Mouse (Mus musculus): ENCODE measurements around the gene Btf3.

The Btf3 gene

DNA sequence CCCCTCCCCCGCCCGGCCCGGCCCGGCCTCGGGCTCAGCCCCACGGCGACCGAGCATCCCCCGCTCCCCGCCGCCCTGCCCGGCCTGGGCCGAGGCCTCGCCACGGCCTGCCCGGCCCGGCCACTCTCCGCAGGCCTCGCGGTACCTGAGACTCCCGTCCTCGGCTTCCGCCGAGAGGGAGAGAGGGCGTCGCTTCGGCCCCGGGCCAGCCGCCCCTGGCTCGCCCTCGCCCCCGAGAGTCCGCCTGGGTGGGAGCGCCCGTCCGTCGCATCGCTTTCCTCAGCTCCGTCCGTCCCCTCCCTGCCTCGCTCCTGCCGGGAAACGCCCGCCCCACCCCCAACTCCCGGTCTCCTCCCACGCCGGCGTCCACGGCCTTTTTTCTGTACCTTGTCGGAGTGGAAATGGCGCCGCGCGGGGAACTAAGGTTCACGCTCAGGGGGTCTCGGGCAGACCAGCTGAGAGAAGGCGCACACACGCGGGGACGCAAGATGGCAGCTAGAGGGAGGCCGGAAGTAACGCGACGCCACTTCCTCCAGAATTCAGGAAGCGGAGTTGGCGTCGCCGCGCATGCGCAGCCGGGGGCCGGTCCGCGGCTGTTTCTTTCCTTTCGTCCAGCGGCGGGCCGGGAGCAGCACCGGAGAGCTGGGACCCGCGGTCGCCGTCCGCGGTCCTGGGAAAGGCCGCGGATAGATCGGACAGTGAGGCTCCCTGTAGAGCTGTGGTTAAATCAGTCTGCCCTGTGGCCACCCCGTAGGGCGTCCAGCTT lies at the start of gene Btf3:
Gene Btf3, minus strand, starts transcription at position 527 of the 766 bp plus-strand sequence.
- in situ Hi-C loops (cut with MboI), result no loop called here

- in situ Hi-C loops (cut with MboI), result no loop called here
Measured at GRCm38 (mm10) chr13:98365766-98366421, 49.1 kb upstream of the Btf3 start.

- in situ Hi-C loops (cut with MboI), result no loop called here
Measured at GRCm38 (mm10) chr13:98365081-98365480, 48.3 kb upstream of the Btf3 start.

- in situ Hi-C loops (cut with MboI), result no loop called here
Measured at GRCm38 (mm10) chr13:98363046-98363445, 46.2 kb upstream of the Btf3 start.

DNA sequence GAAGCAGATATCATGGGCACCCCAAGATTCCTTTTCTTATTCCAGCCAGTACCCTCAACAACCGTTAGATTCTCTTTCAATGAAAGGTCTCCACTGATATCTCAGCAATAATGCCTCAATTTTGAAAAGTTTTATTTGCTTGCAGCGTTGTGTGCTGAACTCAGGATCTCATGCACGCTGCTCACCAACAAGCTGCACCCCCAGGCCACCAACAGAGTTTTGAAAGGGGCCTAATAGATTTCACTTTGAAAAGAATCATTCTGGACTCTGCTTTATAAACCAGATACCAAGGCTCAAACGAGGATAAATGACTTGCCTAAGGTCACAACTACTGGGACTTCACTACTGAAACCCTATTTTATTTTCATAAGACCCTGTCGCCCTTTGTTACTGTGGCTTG lies 44.4 kb upstream of the Btf3 start:
- in situ Hi-C loops (cut with MboI), result no loop called here

- in situ Hi-C loops (cut with MboI), result no loop called here
Measured at GRCm38 (mm10) chr13:98360391-98360790, 43.6 kb upstream of the Btf3 start.

DNA sequence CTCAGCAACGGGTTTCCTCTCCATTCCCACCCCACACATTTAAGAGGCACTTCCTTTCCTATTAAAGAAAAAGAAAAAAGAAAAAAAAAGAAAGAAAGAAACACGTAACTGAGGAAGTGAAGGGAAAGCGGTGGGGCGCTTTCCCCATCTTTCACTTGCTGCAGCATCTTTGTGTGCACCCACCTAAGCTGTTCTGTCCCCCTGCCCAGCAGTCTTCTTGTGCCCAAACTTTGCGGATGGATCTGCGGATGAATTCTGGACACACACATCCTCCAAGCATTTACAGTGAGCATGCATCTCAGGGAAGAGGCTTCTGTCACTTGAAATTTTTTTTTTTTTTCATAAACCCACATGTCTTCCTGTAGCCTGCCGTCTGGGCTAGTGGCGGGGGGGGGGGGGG lies 42.5 kb upstream of the Btf3 start:
- in situ Hi-C loops (cut with MboI), result no loop called here

GRCm38 (mm10) chr13:98358424-98359181 lies 41.8 kb upstream of the Btf3 start:
- in situ Hi-C loops (cut with MboI), result no loop called here

DNA sequence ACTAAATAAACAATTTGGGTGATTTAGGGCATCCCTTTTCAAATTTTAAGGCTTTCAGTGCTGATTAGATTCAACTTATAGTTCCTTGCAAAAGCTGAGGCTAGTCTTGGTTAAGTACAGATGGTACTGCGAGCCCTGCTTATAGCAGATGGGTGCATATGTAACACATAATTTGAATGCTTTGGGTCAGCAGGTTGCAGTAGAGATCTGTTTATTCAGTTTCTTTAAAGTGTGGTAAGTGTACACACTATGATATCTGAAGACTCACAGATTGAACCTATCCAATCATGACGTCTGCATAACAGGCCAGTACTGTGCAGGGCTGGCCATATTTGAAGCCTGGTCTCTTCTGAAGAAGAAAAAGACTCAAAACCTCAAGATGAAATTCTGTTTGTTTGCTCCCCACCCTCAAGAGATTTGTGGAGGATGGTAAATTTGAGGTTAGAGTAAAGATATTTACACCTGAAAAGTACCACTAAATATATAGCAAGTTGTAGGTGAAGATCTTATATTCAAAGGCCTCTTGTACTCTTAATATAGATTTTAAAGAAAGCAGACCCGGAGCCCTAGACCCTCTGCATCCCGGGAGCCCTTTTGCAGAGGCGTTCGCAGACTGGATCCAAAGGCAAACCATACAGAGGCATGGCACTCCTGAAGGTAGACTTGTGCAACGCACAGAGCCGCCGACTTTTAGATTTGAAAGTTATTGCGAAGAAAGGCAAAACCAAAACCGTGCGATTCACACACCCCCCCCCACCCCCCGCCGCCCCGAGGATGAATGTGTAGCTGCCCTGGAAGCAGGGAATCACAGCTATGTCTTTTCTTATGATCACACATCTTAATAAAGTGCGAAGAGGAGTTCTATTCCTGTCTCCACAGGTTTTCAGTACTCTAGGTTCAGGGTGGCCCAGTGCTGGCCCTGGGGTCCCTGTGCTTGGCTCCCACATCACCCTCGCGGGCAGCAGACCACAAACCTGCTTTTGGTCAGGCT lies 40.9 kb upstream of the Btf3 start:
- in situ Hi-C loops (cut with MboI), result no loop called here

GRCm38 (mm10) chr13:98356973-98357425 lies 40.2 kb upstream of the Btf3 start:
- in situ Hi-C loops (cut with MboI), result no loop called here

- in situ Hi-C loops (cut with MboI), result no loop called here
Measured at GRCm38 (mm10) chr13:98356176-98356972, 39.6 kb upstream of the Btf3 start.

- in situ Hi-C loops (cut with MboI), result no loop called here
Measured at GRCm38 (mm10) chr13:98355559-98356111, 38.8 kb upstream of the Btf3 start.

DNA sequence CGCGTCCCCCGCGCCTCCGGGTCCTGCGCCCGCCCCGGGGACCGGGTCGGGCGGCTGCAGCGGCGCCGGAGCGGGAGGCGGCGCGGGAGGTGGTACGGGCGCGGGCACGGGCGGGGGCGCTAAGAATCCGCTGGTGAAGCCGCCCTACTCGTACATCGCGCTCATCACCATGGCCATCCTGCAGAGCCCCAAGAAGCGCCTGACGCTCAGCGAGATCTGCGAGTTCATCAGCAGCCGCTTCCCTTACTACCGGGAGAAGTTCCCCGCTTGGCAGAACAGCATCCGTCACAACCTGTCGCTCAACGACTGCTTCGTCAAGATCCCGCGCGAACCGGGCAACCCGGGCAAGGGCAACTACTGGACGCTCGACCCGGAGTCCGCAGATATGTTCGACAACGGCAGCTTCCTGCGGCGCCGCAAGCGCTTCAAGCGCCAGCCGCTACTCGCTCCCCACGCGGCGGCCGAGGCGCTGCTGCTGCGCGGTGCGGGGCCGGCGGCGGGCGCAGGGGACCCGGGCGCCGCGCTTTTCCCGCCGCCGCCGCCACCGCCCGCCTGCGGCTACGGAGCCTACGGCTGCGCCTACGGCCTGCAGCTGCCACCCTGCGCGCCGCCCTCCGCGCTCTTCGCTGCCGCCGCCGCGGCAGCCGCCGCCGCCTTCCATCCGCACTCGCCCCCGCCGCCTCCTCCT lies 38.2 kb upstream of the Btf3 start:
- in situ Hi-C loops (cut with MboI), result no loop called here

GRCm38 (mm10) chr13:98354090-98354801 lies 37.4 kb upstream of the Btf3 start, which contains the start of gene Foxd1:
Foxd1 (plus strand) TSS chr13:98354242.
- in situ Hi-C loops (cut with MboI), result no loop called here

- in situ Hi-C loops (cut with MboI), result no loop called here
Measured at GRCm38 (mm10) chr13:98353709-98354089, 36.9 kb upstream of the Btf3 start.

DNA sequence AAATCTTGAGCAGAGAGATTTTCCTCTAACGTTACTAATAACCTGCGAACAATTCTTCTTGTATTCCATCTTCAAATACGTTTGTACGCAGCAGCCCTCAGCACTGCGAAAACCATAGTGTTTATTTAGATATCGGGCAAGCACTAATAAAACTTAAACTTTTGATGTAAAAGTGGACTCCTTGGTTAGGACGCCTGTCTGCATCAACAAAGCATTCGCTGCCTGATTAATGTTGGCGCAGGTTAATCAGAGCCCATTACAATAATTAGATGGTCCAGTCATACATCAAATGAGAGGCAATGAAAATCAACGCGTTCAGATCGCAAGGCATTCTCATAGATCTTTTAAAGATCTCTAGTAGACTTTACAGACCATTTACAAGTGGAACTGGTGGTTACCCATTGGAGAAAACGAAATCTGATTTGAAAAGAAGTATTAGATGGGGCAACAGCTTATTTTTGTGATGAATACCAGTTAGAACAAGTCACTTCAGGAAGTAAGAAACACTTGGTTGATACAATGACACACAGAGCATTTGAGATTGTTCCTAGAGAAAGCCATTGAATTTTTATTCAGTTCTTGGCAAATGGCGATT lies 35.7 kb upstream of the Btf3 start:
- in situ Hi-C loops (cut with MboI), result no loop called here

GRCm38 (mm10) chr13:98351527-98351926 lies 34.7 kb upstream of the Btf3 start:
- in situ Hi-C loops (cut with MboI), result no loop called here

DNA sequence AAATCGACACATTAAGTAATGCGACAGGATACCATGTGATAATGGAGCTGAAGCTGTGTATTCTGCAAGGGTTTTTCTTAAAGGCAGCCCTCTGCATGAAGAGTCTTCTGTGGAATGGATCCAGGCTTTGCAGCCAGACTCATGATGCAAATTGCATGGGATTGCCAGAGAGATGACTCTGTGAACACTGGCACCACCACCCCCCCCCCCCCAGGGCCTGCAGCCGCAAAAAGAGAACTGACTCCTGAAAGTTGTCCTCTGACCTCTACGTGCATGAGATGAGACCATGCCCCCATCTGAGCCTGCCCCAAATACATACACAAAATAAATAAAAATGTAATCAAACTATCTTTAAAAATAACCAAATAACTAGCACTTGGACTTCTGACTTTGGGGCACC lies 32.7 kb upstream of the Btf3 start:
- in situ Hi-C loops (cut with MboI), result no loop called here

DNA sequence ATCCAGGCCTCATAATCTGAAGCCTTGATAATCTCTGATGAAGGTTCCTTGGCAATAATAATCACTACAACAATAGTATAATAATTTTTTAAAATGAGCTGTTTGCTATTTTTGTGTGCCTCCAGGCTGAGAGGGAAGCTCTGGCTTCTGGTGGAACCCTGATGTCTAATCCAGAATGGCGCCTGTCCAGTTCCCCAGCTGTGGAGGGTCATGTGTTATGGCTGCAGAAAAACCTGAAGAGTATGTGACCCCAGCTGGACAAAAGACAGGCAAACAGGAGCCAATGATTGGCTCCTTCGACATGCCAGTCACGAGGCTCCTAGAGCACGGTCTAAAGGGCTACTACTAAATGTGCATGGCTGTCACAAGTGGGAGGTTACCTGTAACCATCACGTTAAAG lies 23.7 kb upstream of the Btf3 start:
- in situ Hi-C loops (cut with MboI), result no loop called here
